ENCODE assay signal across 13 mouse cellular contexts in the genomic region with DNA sequence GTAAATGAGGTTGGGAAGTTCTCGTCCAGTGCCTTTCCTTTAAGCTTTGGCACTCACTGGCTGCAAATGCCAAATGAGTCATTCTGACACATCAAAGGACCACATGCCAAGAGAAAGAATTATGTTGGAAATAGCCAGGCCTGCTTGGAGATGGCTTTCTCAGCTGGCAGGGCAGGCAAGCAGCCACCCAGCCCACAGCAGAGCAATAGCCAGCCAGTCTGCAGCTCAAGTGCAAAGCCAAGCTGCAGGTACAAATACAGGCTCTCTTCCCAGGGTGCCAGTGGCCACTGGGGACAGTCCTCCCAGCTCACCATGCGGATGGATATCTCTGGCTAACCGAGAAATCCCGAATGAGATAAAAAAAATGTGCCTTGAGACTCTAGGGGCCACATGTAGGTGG. TPM values are rescaled to one million over a fixed set of nuclear protein-coding genes. Genes with fewer than 3 reads are reported as not detected.
DNase-seq lines count a peak whose midpoint lies in the region; ATAC-seq and TF ChIP-seq lines count a peak whose summit lies in the region.
"Had no signal": no experiment of that assay in that cellular context is flagged by ENCODE, and none has a peak within 500 bp of the region (broad histone marks: within the 10 kb centered on the region; RNA-seq: fewer than 3 reads in every experiment).

No protein-coding gene starts in this region.

- ATAC-seq in megakaryocyte progenitor cell, adult 5-6 weeks (replicated peaks; ENCODE audit: poor library complexity), result no peak

- WGBS in cerebellum, adult 2 months, result 13% methylated on average over 4 of the region's 4 CpGs

- DNase-seq in right cerebral cortex, adult 18-20 months, result peak; percentile 32
- no peak for DNase-seq in right cerebral cortex, postnatal 10 days (ENCODE audit: low spot score in 2 of 2)
- DNase-seq in adrenal gland, adult 2 months, result peak; percentile 88
- peak; percentile 68 to 88 for DNase-seq in cerebellum, adult 2 months
- DNase-seq in retina, embryonic 14.5 days (ENCODE audit: low spot score), result no peak
- DNase-seq in right cerebral cortex, postnatal 14 days, result no peak
- DNase-seq: gastrocnemius, postnatal 10 days; kidney, postnatal 10 days; lung, postnatal 4 days had no signal

- TF ChIP-seq CTCF in cerebellum, adult 2 months (IDR thresholded peaks at IDR 0.05; ENCODE audit: borderline replicate concordance, insufficient read depth, low read depth, low read length), result no peak

- H3K27me3 ChIP-seq in cerebellum, adult 2 months (ENCODE audit: control insufficient read depth, insufficient read depth, low read length), result no peaks in the 10 kb centered on the region
- H3K27me3 ChIP-seq: embryonic facial prominence, embryonic 12.5 days; liver, embryonic 15.5 days; neural tube, embryonic 15.5 days had no signal

- no peaks in the 10 kb centered on the region; the same call in 1 of the 2 replicates for H3K4me1 ChIP-seq in cerebellum, adult 2 months (ENCODE audit: control insufficient read depth, insufficient read depth, low read length)
- H3K4me1 ChIP-seq: embryonic facial prominence, embryonic 12.5 days; liver, embryonic 15.5 days had no signal

- H3K4me3 ChIP-seq in cerebellum, adult 2 months (replicated peaks; ENCODE audit: insufficient read depth, low read depth, low read length), result no peak overlapping the region
- H3K4me3 ChIP-seq: embryonic facial prominence, embryonic 12.5 days; liver, embryonic 15.5 days; neural tube, embryonic 15.5 days had no signal

- no peak overlapping the region for H3K27ac ChIP-seq in cerebellum, adult 2 months (ENCODE audit: insufficient read depth, low read length)
- H3K27ac ChIP-seq: embryonic facial prominence, embryonic 12.5 days; liver, embryonic 15.5 days; neural tube, embryonic 15.5 days had no signal

- no peak for TF ChIP-seq POLR2A in cerebellum, adult 2 months (IDR thresholded peaks at IDR 0.05; ENCODE audit: borderline replicate concordance, insufficient read depth, low read length)

RNA-seq across cellular contexts. Expression of a gene that starts 12.1 kb away (rescaled TPM):
- 100 to 1,000 TPM; 107 to 110 TPM for total RNA-seq in adrenal gland, adult 2 months (2021)
- 2.4 and 4.0 TPM in 2 replicates for polyA plus RNA-seq in adrenal gland, adult 2 months (2012; rRNA removed)
- polyA plus RNA-seq in cerebellum, adult 2 months (2012; rRNA removed), result 155 and 166 TPM in 2 replicates
- total RNA-seq in megakaryocyte progenitor cell, adult 5-6 weeks (2015), result 0.02 and 0.94 TPM in 2 replicates
- 0.04 and 0.10 TPM in 2 replicates for total RNA-seq in megakaryocyte progenitor cell, adult 5-6 weeks (2017)

Comparison
In these comparisons a context has a peak if more than half of its experiments do, and no peak if none do; other contexts are left out.
1. DNase-seq: peak in right cerebral cortex, adult 18-20 months (single experiment), adrenal gland, adult 2 months (single experiment) and cerebellum, adult 2 months (2 of 2); none in right cerebral cortex, postnatal 10 days (0 of 2), retina, embryonic 14.5 days (single experiment) and right cerebral cortex, postnatal 14 days (single experiment).
2. RNA of a gene that starts 12.1 kb away (total RNA-seq): 107 to 110 TPM in adrenal gland, adult 2 months; 0.02 to 0.94 TPM in megakaryocyte progenitor cell, adult 5-6 weeks; every median in the first group is over 10 times any median in the second.